Comparison of ENCODE assay signal across 30 mouse cellular contexts in the genomic region with DNA sequence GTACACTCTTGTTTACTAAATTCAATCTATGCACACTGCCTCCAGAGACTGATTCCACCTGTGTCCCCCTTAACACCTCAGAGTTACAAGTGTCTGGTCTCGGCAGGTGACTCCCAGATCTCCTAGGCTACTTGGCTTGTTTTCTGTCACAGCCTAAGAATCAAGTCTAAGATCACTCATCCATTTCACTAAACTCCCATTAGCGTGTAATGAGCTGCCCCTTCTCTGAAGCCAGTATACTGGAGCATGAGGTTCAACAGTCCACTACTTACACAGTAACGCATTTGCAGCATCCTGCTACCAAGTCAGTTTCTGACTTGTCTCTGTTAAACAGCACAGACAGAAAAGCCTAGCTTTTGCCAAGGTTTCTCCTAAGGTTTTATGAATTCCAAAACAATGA.
A peak's percentile ranks its signal among the peaks of the same experiment; 100 is the strongest.
DNase-seq lines count a peak whose midpoint lies in the region; ATAC-seq and TF ChIP-seq lines count a peak whose summit lies in the region.
"Had no signal": no experiment of that assay in that cellular context is flagged by ENCODE, and none has a peak within 500 bp of the region (broad histone marks: within the 10 kb centered on the region; RNA-seq: fewer than 3 reads in every experiment).

No protein-coding gene starts in this region.

- no peaks in the 10 kb centered on the region for H3K4me1 ChIP-seq in kidney, adult 2 months (ENCODE audit: control insufficient read depth, insufficient read depth, low read length)
- peaks cover 11% of the 10 kb centered on the region for H3K4me1 ChIP-seq in kidney, embryonic 14.5 days (ENCODE audit: control insufficient read depth, insufficient read depth, low read length)
- H3K4me1 ChIP-seq in kidney, embryonic 16.5 days (ENCODE audit: insufficient read depth, low read length): peaks cover 23% of the 10 kb centered on the region

- ATAC-seq in kidney, embryonic 14.5 days (ENCODE audit: low FRiP score, low TSS enrichment): 0 out of 2 replicates have a peak, but pooled peaks have one; percentile 35
- ATAC-seq in kidney, embryonic 16.5 days (ENCODE audit: low FRiP score, low TSS enrichment): peak; percentile 79; the same call in 1 of the 2 replicates
- ATAC-seq: activated CD4-positive, CD25-positive, alpha-beta regulatory T cell, adult 4 months; CD4-positive, CD25-positive, alpha-beta regulatory T cell, adult 4 months; forebrain, embryonic 14.5 days; Patski had no signal

- H3K9ac ChIP-seq in kidney, embryonic 14.5 days (ENCODE audit: low read depth, low read length): no peak overlapping the region
- H3K9ac ChIP-seq in kidney, embryonic 16.5 days (replicated peaks; ENCODE audit: low read length): no peak overlapping the region
- H3K9ac ChIP-seq: embryonic facial prominence, embryonic 13.5 days; embryonic facial prominence, embryonic 15.5 days; forebrain, embryonic 12.5 days had no signal

- no peak overlapping the region for H3K4me2 ChIP-seq in kidney, embryonic 14.5 days (replicated peaks; ENCODE audit: low read depth, low read length)
- H3K4me2 ChIP-seq in kidney, embryonic 16.5 days (replicated peaks; ENCODE audit: low read depth, low read length): no peak overlapping the region
- H3K4me2 ChIP-seq: embryonic facial prominence, embryonic 13.5 days; embryonic facial prominence, embryonic 15.5 days; forebrain, embryonic 12.5 days had no signal

- TF ChIP-seq POLR2A in kidney, adult 2 months (IDR thresholded peaks at IDR 0.05; ENCODE audit: low read depth, low read length): no peak

- TF ChIP-seq CTCF in kidney, adult 2 months (conservative IDR thresholded peaks at IDR 0.05; ENCODE audit: insufficient read depth, insufficient read length, low read depth, low read length): no peak

- 41% methylated on average over 3 of the region's 3 CpGs for WGBS in kidney, adult 2 months
- WGBS in kidney, embryonic 14.5 days: 37% methylated on average over 3 of the region's 3 CpGs
- 44% methylated on average over 3 of the region's 3 CpGs for WGBS in kidney, embryonic 16.5 days
- 95% methylated on average over 3 of the region's 3 CpGs for WGBS in macrophage (ENCODE audit: missing documents)

- H3K4me3 ChIP-seq in kidney, adult 2 months (ENCODE audit: insufficient read depth, low read depth, low read length): no peak overlapping the region
- no peak overlapping the region for H3K4me3 ChIP-seq in kidney, embryonic 14.5 days (ENCODE audit: low read length)
- no peak overlapping the region for H3K4me3 ChIP-seq in kidney, embryonic 16.5 days (ENCODE audit: low read length)
- no peak overlapping the region for H3K4me3 ChIP-seq in macrophage (ENCODE audit: inconsistent target)
- H3K4me3 ChIP-seq: embryonic facial prominence, embryonic 13.5 days; embryonic facial prominence, embryonic 15.5 days; erythroblast, embryonic 14.5 days; forebrain, embryonic 10.5 days; forebrain, embryonic 12.5 days had no signal

- 0 out of 2 replicates have a peak, but pooled peaks cover 1% of the 10 kb centered on the region for H3K27me3 ChIP-seq in kidney, adult 2 months (replicated peaks; ENCODE audit: control insufficient read depth, insufficient read depth, low read length)
- H3K27me3 ChIP-seq in kidney, embryonic 14.5 days (ENCODE audit: control insufficient read depth, insufficient read depth, low read length): no peaks in the 10 kb centered on the region
- H3K27me3 ChIP-seq in kidney, embryonic 16.5 days (ENCODE audit: insufficient read depth, low read length): no peaks in the 10 kb centered on the region
- H3K27me3 ChIP-seq: CH12.LX; embryonic facial prominence, embryonic 13.5 days; embryonic facial prominence, embryonic 15.5 days; forebrain, embryonic 12.5 days; Patski had no signal

- no peaks in the 10 kb centered on the region for H3K79me2 ChIP-seq in macrophage (ENCODE audit: inconsistent target)

- H3K9me3 ChIP-seq in kidney, embryonic 14.5 days (ENCODE audit: control insufficient read depth, low read length): no peaks in the 10 kb centered on the region
- H3K9me3 ChIP-seq in kidney, embryonic 16.5 days (ENCODE audit: low read length): no peaks in the 10 kb centered on the region
- H3K9me3 ChIP-seq: embryonic facial prominence, embryonic 13.5 days; embryonic facial prominence, embryonic 15.5 days; forebrain, embryonic 10.5 days; forebrain, embryonic 12.5 days had no signal

- no peak overlapping the region for H3K27ac ChIP-seq in kidney, adult 2 months (ENCODE audit: insufficient read depth, low read depth, low read length)
- no peak overlapping the region for H3K27ac ChIP-seq in kidney, embryonic 14.5 days (ENCODE audit: low read depth, low read length)
- no peak overlapping the region for H3K27ac ChIP-seq in kidney, embryonic 16.5 days (ENCODE audit: low read length)
- peak overlapping the region; percentile 12; the same call in 1 of the 2 replicates for H3K27ac ChIP-seq in macrophage
- H3K27ac ChIP-seq: embryonic facial prominence, embryonic 13.5 days; embryonic facial prominence, embryonic 15.5 days; forebrain, embryonic 10.5 days; forebrain, embryonic 12.5 days had no signal

- no peaks in the 10 kb centered on the region for H3K36me3 ChIP-seq in kidney, adult 2 months (ENCODE audit: control insufficient read depth, insufficient read depth, low read length)
- H3K36me3 ChIP-seq in kidney, embryonic 14.5 days (ENCODE audit: control insufficient read depth, insufficient read depth, low read length): no peaks in the 10 kb centered on the region
- no peaks in the 10 kb centered on the region for H3K36me3 ChIP-seq in kidney, embryonic 16.5 days (ENCODE audit: insufficient read depth, low read length)
- H3K36me3 ChIP-seq in macrophage (ENCODE audit: inconsistent target): no peaks in the 10 kb centered on the region
- H3K36me3 ChIP-seq: embryonic facial prominence, embryonic 13.5 days; embryonic facial prominence, embryonic 15.5 days; forebrain, embryonic 10.5 days; forebrain, embryonic 12.5 days; G1E had no signal

- DNase-seq in kidney, adult 2 months: peak; percentile 18
- DNase-seq in kidney, postnatal 10 days: no peak
- DNase-seq in kidney, adult 8-10 months: no peak
- no peak for DNase-seq in kidney, adult 18-20 months
- no peak for DNase-seq in frontal cortex, postnatal 14 days (ENCODE audit: low spot score in 2 of 2)
- DNase-seq: adrenal gland, adult 8-10 months; adrenal gland, postnatal 14 days; adrenal gland, postnatal 36 days; B cell, adult 2 months; cerebellum, adult 11 months; cerebellum, adult 18-20 months; cerebellum, adult 8-10 months; cerebellum, adult 9-11 months; cerebellum, postnatal 14 days; cerebellum, postnatal 36 days; embryo, embryonic 11 days had no signal
